Mouse (Mus musculus) myocyte (in vitro differentiated cells): ENCODE results near the gene Lctl. TPM values are rescaled to one million over a fixed set of nuclear protein-coding genes. Genes with fewer than 3 reads are reported as not detected.

Experiments
- H3K27me3 ChIP-seq: one replicate; pipeline ENCODE4 v1.6.1; 2011; ENCODE audit not compliant: control insufficient read depth, insufficient read depth, insufficient read length
- H3K36me3 ChIP-seq: one replicate; pipeline ENCODE4 v1.6.1; 2011; ENCODE audit not compliant: control insufficient read depth, insufficient read depth
- H3K4me2 ChIP-seq: one replicate; pipeline ENCODE4 v1.6.1; 2011; ENCODE audit warnings: low read depth, control low read depth
- H3K4me3 ChIP-seq: one replicate; pipeline ENCODE4 v1.5.1; 2011; ENCODE audit warnings: mild to moderate bottlenecking, control low read depth, moderate library complexity
- H3K79me2 ChIP-seq: one replicate; pipeline ENCODE4 v1.6.1; 2011; ENCODE audit not compliant: control insufficient read depth, insufficient read depth
- H3ac ChIP-seq: one replicate; pipeline ENCODE4 v1.6.1; 2011; ENCODE audit not compliant: control insufficient read depth, insufficient read length
- CEBPB ChIP-seq: IDR thresholded peaks from 2 replicates; pipeline ENCODE4 v1.6.1; 2011; ENCODE audit warnings: mild to moderate bottlenecking, moderate library complexity; ENCODE audit not compliant: poor library complexity, insufficient read depth, severe bottlenecking
- E2F4 ChIP-seq: IDR thresholded peaks from one replicate; pipeline ENCODE4 v1.6.1; 2011; ENCODE audit warnings: mild to moderate bottlenecking, control low read depth, moderate library complexity; ENCODE audit not compliant: insufficient read depth
- MAX ChIP-seq: IDR thresholded peaks from one replicate; pipeline ENCODE4 v1.6.1; 2011; ENCODE audit warnings: low read depth, mild to moderate bottlenecking, control low read depth
- MYOD1 ChIP-seq, 3 experiments: IDR thresholded peaks; one replicate each; pipeline ENCODE4 v1.6.1; 2011; ENCODE audit warnings: control low read depth in 2 of 3, low read depth in 2 of 3, mild to moderate bottlenecking in 2 of 3, moderate library complexity in 1 of 3; ENCODE audit not compliant: insufficient read length in 2 of 3, control insufficient read depth in 1 of 3
- MYOG ChIP-seq, 3 experiments: IDR thresholded peaks; one replicate each; pipeline ENCODE4 v1.6.1; 2011; ENCODE audit warnings: control low read depth in 2 of 3, low read depth in 2 of 3, mild to moderate bottlenecking in 2 of 3; ENCODE audit not compliant: insufficient read length in 2 of 3, control insufficient read depth in 1 of 3, insufficient read depth in 1 of 3
- POLR2A ChIP-seq: IDR thresholded peaks from one replicate; pipeline ENCODE4 v1.6.1; 2011; ENCODE audit warnings: low read depth, mild to moderate bottlenecking, control low read depth, moderate library complexity; ENCODE audit not compliant: insufficient read length
- POLR2AphosphoS2 ChIP-seq: IDR thresholded peaks from one replicate; pipeline ENCODE4 v1.6.1; 2011; ENCODE audit warnings: low read depth, control low read depth; ENCODE audit not compliant: insufficient read length
- REST ChIP-seq: IDR thresholded peaks from one replicate; pipeline ENCODE4 v1.6.1; 2011; ENCODE audit warnings: mild to moderate bottlenecking, control low read depth, moderate library complexity; ENCODE audit not compliant: insufficient read depth, insufficient read length
- SRF ChIP-seq: IDR thresholded peaks from one replicate; pipeline ENCODE4 v1.6.1; 2011; ENCODE audit warnings: low read depth; ENCODE audit not compliant: control insufficient read depth, insufficient read length
- TCF12 ChIP-seq: IDR thresholded peaks from one replicate; pipeline ENCODE4 v1.6.1; 2011; ENCODE audit warnings: mild to moderate bottlenecking, control low read depth; ENCODE audit not compliant: poor library complexity, insufficient read depth, severe bottlenecking
- TCF3 ChIP-seq: IDR thresholded peaks from one replicate; pipeline ENCODE4 v1.6.1; 2011; ENCODE audit warnings: low read depth, control low read depth; ENCODE audit not compliant: insufficient read length
- USF1 ChIP-seq: IDR thresholded peaks from one replicate; pipeline ENCODE4 v1.6.1; 2011; ENCODE audit warnings: low read depth, mild to moderate bottlenecking, control low read depth, moderate library complexity
- polyA plus RNA-seq: library from polyadenylated mRNA; unstranded; fragments of >200 nt; fragmentation: generic; extraction: Trizol; gene quantifications from one replicate; pipeline ENCODE4 v1.2.1, GENCODE M21; 2012; ENCODE audit warnings: missing spikeins

The Lctl gene
- polyA plus RNA-seq, 1 experiment, result 0.23 TPM

DNA sequence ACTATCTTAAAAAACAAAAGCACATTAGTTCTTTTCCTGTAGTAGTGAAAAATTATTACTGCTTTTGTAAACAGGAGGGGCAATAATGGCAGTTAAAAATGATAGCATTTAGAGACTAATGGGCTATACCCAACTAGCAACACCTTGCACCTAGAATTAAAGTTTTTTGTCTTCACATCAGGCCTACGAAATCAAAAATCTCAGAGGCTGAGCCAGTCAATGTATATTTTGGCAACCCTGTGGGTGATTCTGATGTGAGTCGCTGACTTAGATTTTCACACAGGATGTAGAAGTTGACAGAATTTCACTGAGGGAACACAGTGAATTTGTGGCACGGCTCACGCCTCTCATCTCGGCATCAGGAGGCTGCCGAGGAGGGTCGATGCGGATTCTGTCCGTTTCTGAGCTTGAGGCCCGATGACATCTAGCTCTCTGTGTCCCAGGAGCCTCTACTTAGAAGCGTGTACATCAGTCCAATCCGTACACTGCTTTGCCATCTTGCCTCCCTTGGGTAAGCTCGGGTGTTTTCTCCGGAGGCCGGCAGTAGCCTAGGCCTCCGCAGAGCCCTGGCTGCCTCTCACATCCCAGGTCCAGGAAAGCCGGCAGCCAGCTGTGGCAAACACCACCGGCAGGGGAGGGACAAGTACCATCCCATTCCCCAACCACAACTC, 55.3 kb downstream of the Lctl start:
- Histone ChIP-seq H3K79me2 (peaks cover 57% of the 10 kb centered on the region), H3K4me2 (peak overlapping the region; percentile 73), H3K27me3 (no peaks in the 10 kb centered on the region), H3ac (peak overlapping the region; percentile 68), H3K4me3 (peak overlapping the region; percentile 99), H3K36me3 (peaks cover 27% of the 10 kb centered on the region)
- no peak for TF ChIP-seq MYOG (IDR thresholded peaks at IDR 0.05; ENCODE audit: control insufficient read depth in 1 of 3, insufficient read depth in 1 of 3, insufficient read length in 2 of 3, low read depth in 2 of 3)
- no peak for TF ChIP-seq USF1
- no peak for TF ChIP-seq REST
- no peak for TF ChIP-seq SRF
- TF ChIP-seq TCF12, result no peak
- TF ChIP-seq CEBPB, result no peak
- TF ChIP-seq MAX, result no peak
- no peak for TF ChIP-seq POLR2A
- TF ChIP-seq TCF3, result no peak
- TF ChIP-seq POLR2AphosphoS2, result no peak

DNA sequence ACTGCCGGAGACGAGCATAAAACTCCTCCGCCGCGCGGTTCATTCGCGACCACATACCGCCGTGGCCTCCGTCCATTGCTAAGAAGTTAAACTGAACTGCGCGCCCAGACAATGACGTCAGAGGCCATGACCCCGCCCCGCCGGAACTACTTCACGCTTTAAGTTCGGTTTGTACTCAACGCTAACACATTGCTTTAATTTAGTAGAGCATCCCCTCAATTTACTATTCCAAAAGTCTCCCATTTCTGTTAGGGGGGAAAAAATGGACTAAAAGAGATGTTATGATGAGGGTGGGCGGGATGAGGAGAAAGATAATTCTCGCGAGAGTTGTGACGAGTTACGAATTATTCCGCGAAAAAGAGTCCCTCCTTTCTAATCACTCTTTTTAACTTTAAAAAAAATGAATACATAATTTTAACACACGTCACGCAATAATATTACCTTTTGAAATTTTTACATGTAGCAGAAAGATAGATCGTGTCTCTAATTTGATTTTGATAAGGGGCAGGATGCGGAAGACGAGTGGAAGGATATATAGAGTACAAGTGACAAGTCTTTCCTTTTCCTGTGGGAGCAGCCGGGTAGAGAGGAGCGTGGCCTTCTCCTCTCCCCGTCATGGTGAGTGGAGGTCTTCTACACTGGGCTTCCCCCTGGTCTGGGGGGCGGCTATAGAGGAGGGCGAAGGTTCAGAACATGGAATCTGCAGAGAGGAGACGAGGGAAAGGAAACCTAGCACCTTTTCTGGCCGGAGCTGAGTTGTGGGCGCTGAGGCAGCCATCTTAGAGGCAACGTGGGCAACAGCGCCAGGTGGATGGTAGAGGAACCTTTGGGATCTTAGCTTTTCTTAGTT, 56.1 kb downstream of the Lctl start, which contains the start of the genes Zwilch and Rpl4:
Gene Zwilch, minus strand, starts transcription at position 289 of the 850 bp plus-strand sequence.
Gene Rpl4, plus strand, starts transcription at position 560 of the 850 bp plus-strand sequence.
- peak within 1 kb of the TSS; percentile 99 for H3K4me3 ChIP-seq
- H3K36me3 ChIP-seq, result peaks cover 34% of the 10 kb centered on the region
- H3K4me2 ChIP-seq, result peak within 1 kb of the TSS; percentile 92
- peaks cover 57% of the 10 kb centered on the region for H3K79me2 ChIP-seq
- peak within 1 kb of the TSS; percentile 68 for H3ac ChIP-seq
- H3K27me3 ChIP-seq, result no peaks in the 10 kb centered on the region
- TF ChIP-seq MYOG (IDR thresholded peaks at IDR 0.05; ENCODE audit: control insufficient read depth in 1 of 3, insufficient read depth in 1 of 3, insufficient read length in 2 of 3, low read depth in 2 of 3) (no peak), MAX (no peak), CEBPB (no peak), E2F4 (peak; percentile 98), TCF3 (no peak), USF1 (no peak), MYOD1 (IDR thresholded peaks at IDR 0.05; ENCODE audit: control insufficient read depth in 1 of 3, insufficient read length in 2 of 3, low read depth in 2 of 3) (no peak), REST (peak; percentile 27), POLR2AphosphoS2 (peak; percentile 95), TCF12 (no peak), SRF (no peak), POLR2A (peak; percentile 88)

DNA sequence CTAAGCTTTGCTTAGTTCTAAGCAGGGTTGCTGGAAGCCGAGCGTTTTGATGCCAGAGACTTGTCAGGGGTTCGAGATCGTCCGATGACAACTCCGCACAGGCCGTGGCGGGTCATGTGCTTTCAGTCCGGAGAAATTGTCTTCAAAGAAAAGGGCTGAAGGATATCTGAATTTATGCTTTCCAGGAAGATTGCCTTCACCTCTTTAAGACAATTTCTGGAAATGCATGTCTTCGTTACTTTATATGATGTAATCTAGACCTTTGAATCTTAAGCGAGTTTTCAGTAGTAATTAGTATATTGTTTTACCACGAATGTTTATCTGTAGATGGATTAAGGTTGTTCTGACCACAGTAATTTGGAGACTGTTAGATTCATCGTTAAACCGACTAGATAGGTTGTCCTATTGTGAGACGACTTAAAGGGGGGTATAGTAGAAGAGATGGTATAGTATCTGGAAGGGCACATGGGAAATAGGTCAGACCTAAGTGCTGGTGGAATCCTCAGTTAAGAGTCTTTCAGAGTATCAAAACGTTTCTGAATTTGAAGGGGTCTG, 56.8 kb downstream of the Lctl start:
- H3K4me3 ChIP-seq, result peak overlapping the region; percentile 99
- peaks cover 41% of the 10 kb centered on the region for H3K36me3 ChIP-seq
- H3K79me2 ChIP-seq, result peaks cover 57% of the 10 kb centered on the region
- H3K4me2 ChIP-seq, result peak overlapping the region; percentile 92
- no peak for TF ChIP-seq USF1
- no peak for TF ChIP-seq REST
- no peak for TF ChIP-seq POLR2AphosphoS2
- no peak for TF ChIP-seq MYOD1 (IDR thresholded peaks at IDR 0.05; ENCODE audit: control insufficient read depth in 1 of 3, insufficient read length in 2 of 3, low read depth in 2 of 3)
- TF ChIP-seq TCF3, result no peak
- no peak for TF ChIP-seq CEBPB
- no peak for TF ChIP-seq SRF
- TF ChIP-seq MAX, result no peak
- TF ChIP-seq POLR2A, result no peak
- no peak for TF ChIP-seq MYOG (IDR thresholded peaks at IDR 0.05; ENCODE audit: control insufficient read depth in 1 of 3, insufficient read depth in 1 of 3, insufficient read length in 2 of 3, low read depth in 2 of 3)
- no peak for TF ChIP-seq E2F4
- TF ChIP-seq TCF12, result no peak
- H3ac ChIP-seq, result peak overlapping the region; percentile 68
- no peaks in the 10 kb centered on the region for H3K27me3 ChIP-seq

DNA sequence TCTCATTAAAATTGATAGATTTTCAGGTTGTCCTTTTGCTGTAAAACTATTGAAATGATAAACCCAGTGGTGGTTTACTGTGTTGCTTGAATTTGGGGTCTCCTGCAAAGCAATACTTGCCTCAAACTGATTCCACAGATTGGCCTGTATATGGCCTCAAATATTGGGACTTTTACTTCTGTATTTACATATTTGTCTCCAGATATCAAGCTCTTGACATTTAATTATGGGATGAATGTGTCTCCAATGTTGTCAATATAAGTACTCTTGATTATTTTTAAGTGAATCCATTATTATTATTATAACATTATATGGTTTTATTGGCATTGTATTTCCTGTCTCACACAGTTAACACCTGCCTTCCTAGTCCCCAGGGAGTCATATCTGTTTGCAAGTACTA, 57.4 kb downstream of the Lctl start:
- Histone ChIP-seq H3K36me3 (peaks cover 45% of the 10 kb centered on the region), H3ac (no peak overlapping the region), H3K4me3 (peak overlapping the region; percentile 99), H3K4me2 (peak overlapping the region; percentile 92), H3K27me3 (no peaks in the 10 kb centered on the region), H3K79me2 (peaks cover 57% of the 10 kb centered on the region)
- TF ChIP-seq USF1 (no peak), TCF12 (no peak), CEBPB (no peak), POLR2A (no peak), MYOD1 (IDR thresholded peaks at IDR 0.05; ENCODE audit: control insufficient read depth in 1 of 3, insufficient read length in 2 of 3, low read depth in 2 of 3) (no peak)
